Mouse (Mus musculus): ENCODE measurements at regions not wholly inside any gene's neighbourhood (a gene's known extent, or its start where the extent isn't known, plus 50 kb on each side); places are given as distances from the start of the nearest gene placed in this dataset.

DNA sequence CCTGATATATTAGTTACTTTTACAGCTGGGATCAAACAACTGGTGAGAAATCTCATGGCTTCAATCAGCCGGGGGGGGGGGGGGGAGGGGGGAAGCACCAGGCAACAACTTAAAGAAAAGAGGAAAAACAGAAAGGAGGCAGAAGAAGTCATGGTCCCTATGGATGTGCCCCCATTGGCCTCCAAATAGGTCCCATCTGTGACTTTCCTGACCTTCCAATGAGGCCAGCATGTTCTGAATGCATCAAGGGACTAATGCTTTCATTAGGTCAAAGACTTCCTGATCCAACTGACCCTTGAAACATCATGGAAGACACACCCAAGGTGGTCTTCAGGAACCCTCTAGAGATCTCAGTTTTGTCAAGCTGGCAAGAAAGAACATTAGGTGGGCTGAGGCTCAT lies 162.5 kb upstream of the Runx1 start:
- TF ChIP-seq CTCF (IDR thresholded peaks at IDR 0.05; ENCODE audit: control insufficient read depth, insufficient read depth, insufficient replicate concordance, low read depth, low read length) = no peak
- TF ChIP-seq POLR2A (IDR thresholded peaks at IDR 0.05; ENCODE audit: control insufficient read depth, low read depth, low read length) = no peak
